Mouse (Mus musculus): ENCODE results near the gene Usp44.

GRCm38 (mm10) chr10:93907376-93907775 is 76.0 kb downstream of the Usp44 start:
- no peak for TF ChIP-seq CTCF (conservative IDR thresholded peaks at IDR 0.05; ENCODE audit: insufficient read depth, insufficient read length, low read depth, low read length)
- TF ChIP-seq POLR2A (IDR thresholded peaks at IDR 0.05; ENCODE audit: low read depth, low read length): no peak
